Mouse (Mus musculus) heart, adult 2 months (tissue): ENCODE measurements around the gene Itgbl1.

Source experiments
- CTCF ChIP-seq: fragments of 200-600 bp; IDR thresholded peaks from 2 replicates; pipeline ENCODE4 v1.8.1; 2022; ENCODE audit warnings: antibody characterized with exemption, mild to moderate bottlenecking, moderate library complexity
- EP300 ChIP-seq: fragments of 200-500 bp; IDR thresholded peaks from 2 replicates; pipeline ENCODE4 v1.6.1; 2011; ENCODE audit warnings: low read depth, low read length, control low read depth; ENCODE audit not compliant: insufficient read depth
- POLR2A ChIP-seq: fragments of 200-500 bp; IDR thresholded peaks from 2 replicates; pipeline ENCODE4 v1.6.1; 2011; ENCODE audit warnings: mild to moderate bottlenecking, low read depth, low read length, control low read depth; ENCODE audit not compliant: insufficient read depth

DNA sequence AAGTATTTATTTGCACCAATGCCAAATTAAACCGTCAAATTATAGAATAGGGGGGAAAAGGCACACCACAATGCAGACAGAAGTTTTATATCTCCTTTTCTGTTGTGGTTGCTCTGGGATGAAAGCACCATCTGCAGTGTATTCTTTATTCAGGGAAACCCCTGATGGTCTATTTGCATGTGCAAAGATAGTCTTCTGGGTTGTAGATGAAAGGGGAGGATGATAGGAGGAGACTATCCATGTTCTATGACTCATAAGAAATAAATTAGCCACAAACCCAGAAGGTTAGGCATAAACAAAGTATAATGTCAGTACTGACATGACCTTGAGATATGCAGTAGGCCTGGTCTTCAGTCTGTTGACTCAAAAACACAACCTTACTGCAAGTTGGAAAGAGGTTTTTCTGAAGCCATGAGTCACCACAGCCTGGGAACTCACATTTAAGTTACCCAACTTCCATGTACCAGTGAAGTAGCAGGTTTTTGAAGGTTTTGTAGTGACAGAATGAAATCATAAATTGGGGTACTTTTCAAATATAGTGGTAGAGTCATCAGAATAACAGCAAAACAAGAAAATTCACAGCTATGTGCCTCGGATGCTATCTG is 330.9 kb downstream of the Itgbl1 start:
- no peak for TF ChIP-seq CTCF
- TF ChIP-seq POLR2A, result no peak
- TF ChIP-seq EP300, result no peak
